Mouse (Mus musculus) forebrain, embryonic 15.5 days (tissue): ENCODE data around the gene Fbxw10. TPM values are rescaled to one million over a fixed set of nuclear protein-coding genes. Genes with fewer than 3 reads are reported as not detected.

Experiments used
- ATAC-seq: fragments of 200-750 bp; cut with Nextera tagmentation; replicated peaks from 2 replicates; pipeline ENCODE4 v1.8.0; 2017; ENCODE audit warnings: mild to moderate bottlenecking, moderate TSS enrichment, moderate library complexity
- H3K27ac ChIP-seq: fragments of 300-500 bp; sonication (generic); replicated peaks from 2 replicates; pipeline ENCODE4 v1.5.1; 2015; ENCODE audit warnings: mild to moderate bottlenecking, inconsistent platforms
- H3K27me3 ChIP-seq: fragments of 300-500 bp; sonication (generic); 2 replicates; pipeline ENCODE4 v1.6.1; 2015; ENCODE audit warnings: inconsistent platforms
- H3K36me3 ChIP-seq: fragments of 300-500 bp; sonication (generic); 2 replicates; pipeline ENCODE4 v1.6.1; 2015; ENCODE audit warnings: mild to moderate bottlenecking, inconsistent platforms
- H3K4me1 ChIP-seq: fragments of 300-500 bp; sonication (generic); 2 replicates; pipeline ENCODE4 v1.6.1; 2015; ENCODE audit warnings: inconsistent platforms
- H3K4me2 ChIP-seq: fragments of 300-500 bp; sonication (generic); replicated peaks from 2 replicates; pipeline ENCODE4 v1.6.1; 2015; ENCODE audit warnings: mild to moderate bottlenecking, inconsistent platforms
- H3K4me3 ChIP-seq: fragments of 300-500 bp; sonication (generic); 2 replicates; pipeline ENCODE4 v1.5.1; 2015; ENCODE audit warnings: mild to moderate bottlenecking, inconsistent platforms
- H3K9ac ChIP-seq: fragments of 300-500 bp; sonication (generic); replicated peaks from 2 replicates; pipeline ENCODE4 v1.6.1; 2015; ENCODE audit warnings: mild to moderate bottlenecking, inconsistent platforms
- H3K9me3 ChIP-seq: fragments of 300-500 bp; sonication (generic); 2 replicates; pipeline ENCODE4 v1.6.1; 2016; ENCODE audit warnings: inconsistent platforms
- WGBS: fragments of 180-500 bp; shearing (Covaris S2); methylation state at CpG from one replicate; pipeline ENCODE4 v1.1.7; 2015; ENCODE audit warnings: mixed read lengths; 5-methylcytosine and 5-hydroxymethylcytosine counted together
- polyA plus RNA-seq: library from polyadenylated mRNA; unstranded; fragments of >200 nt; fragmentation: Nextera tagmentation; extraction: Ambion mirVana; gene quantifications from 2 replicates; pipeline ENCODE4 v1.2.1, GENCODE M21; 2015

Gene Fbxw10
- polyA plus RNA-seq, 1 experiment from 2014 or later, result 0.28 TPM

DNA sequence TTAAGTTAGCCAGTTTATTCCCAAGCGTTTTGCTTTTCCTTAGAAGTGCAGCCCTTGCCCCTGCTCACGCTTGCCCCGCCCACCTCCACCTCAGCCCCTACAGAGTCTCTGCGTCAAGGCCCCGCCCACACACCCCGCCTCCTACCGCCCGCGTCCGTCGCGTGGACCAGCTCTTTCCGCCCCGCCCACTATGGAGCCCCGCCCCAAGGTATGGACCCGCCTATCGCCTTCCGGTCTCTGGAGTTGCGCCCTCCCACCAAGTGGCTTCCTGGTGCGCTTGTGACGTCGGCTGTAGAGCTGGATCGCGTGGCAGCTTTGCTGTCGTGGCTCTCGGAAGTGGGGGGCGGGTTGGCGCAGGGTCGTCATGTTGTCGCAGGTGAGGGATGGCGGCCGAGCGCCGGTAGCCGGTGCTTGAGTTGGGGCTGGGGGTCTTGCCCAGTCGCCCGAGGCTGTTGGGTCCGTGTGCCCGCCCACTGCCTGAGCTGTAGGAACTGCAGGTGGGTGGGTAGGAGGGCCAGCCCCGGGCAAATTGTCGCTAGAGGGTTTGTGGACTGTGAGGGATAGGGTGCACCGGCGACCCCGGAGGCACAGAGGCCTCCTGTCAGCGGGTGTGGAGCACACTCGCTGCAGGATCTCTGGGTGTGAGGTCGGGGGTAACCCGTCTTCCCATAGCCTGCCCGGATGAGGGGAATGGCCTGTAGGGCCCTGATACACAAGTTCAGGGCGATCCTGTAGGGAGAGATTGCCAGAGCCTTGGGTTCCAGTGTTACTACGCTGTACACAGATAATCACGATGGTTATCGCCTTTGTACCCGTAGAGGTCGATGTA, 32.6 kb downstream of the Fbxw10 start, which contains the start of gene Tvp23b:
Gene Tvp23b (plus strand): TSS at position 236 of the 829 bp plus-strand sequence.
- 2% methylated on average over 55 of the region's 55 CpGs for WGBS

DNA sequence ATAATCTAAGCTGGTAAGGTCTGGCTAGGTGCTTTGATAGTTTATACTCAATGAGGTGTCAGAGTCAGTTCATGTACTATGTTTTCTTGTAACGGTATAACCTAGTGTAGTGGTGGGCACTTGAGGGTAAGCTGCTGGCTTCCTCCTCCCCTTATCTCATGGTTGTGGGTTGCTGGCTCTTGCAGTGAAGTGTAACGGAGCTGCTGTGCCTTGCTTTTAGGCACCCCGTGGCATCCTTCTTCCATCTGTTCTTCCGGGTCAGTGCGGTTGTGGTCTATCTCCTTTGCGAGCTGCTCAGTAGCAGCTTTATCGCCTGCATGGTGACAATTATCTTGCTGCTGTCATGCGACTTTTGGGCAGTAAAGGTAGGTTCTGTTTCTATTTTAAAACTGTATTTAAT, 36.5 kb downstream of the Fbxw10 start:
- Histone ChIP-seq H3K4me3 (no peak overlapping the region), H3K27me3 (no peaks in the 10 kb centered on the region), H3K27ac (no peak overlapping the region), H3K9me3 (no peaks in the 10 kb centered on the region), H3K4me2 (no peak overlapping the region), H3K4me1 (peaks cover 11% of the 10 kb centered on the region; the same call in 1 of the 2 replicates), H3K36me3 (peaks cover 22% of the 10 kb centered on the region), H3K9ac (no peak overlapping the region)
- 95% methylated on average over 8 of the region's 8 CpGs for whole genome bisulfite sequencing
- ATAC-seq, result no peak

More for the DNA sequence above, 32.6 kb downstream of the Fbxw10 start, which contains the start of gene Tvp23b:
- H3K9ac ChIP-seq, result peak within 1 kb of the TSS; percentile 80
- no peaks in the 10 kb centered on the region for H3K27me3 ChIP-seq
- peaks cover 3% of the 10 kb centered on the region; the same call in 1 of the 2 replicates for H3K36me3 ChIP-seq
- H3K4me3 ChIP-seq, result peak within 1 kb of the TSS; percentile 79
- peak; percentile 97 for ATAC-seq
- H3K9me3 ChIP-seq, result no peaks in the 10 kb centered on the region
- peaks cover 11% of the 10 kb centered on the region; the same call in 1 of the 2 replicates for H3K4me1 ChIP-seq
- peak within 1 kb of the TSS; percentile 84 for H3K27ac ChIP-seq
- peak within 1 kb of the TSS; percentile 70 for H3K4me2 ChIP-seq

DNA sequence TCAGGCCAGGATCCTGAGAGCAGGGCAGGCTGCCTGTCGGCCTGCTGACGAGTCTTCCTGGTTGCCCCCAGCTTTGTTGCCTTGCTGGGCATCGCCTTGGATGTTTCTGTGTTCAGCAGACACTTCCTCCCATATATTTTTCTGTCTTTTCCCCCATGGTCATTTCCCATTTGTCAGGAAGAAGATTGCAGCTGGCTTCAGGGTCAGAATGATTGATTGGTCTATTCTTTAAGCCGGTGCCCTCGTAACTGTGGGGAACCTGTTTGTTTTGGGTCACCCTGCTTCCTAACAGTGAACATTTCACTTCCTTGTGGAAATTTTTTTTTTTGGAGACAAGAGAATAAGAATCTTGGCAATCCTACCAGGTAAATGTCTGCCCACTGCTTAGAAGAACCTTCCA, 38.5 kb downstream of the Fbxw10 start:
- Histone ChIP-seq H3K9me3 (no peaks in the 10 kb centered on the region), H3K27me3 (no peaks in the 10 kb centered on the region), H3K27ac (no peak overlapping the region), H3K4me3 (no peak overlapping the region), H3K36me3 (peaks cover 27% of the 10 kb centered on the region), H3K9ac (no peak overlapping the region), H3K4me2 (no peak overlapping the region), H3K4me1 (peaks cover 2% of the 10 kb centered on the region; the same call in 1 of the 2 replicates)
- no peak for ATAC-seq
- WGBS, result 85% methylated on average over 5 of the region's 5 CpGs

DNA sequence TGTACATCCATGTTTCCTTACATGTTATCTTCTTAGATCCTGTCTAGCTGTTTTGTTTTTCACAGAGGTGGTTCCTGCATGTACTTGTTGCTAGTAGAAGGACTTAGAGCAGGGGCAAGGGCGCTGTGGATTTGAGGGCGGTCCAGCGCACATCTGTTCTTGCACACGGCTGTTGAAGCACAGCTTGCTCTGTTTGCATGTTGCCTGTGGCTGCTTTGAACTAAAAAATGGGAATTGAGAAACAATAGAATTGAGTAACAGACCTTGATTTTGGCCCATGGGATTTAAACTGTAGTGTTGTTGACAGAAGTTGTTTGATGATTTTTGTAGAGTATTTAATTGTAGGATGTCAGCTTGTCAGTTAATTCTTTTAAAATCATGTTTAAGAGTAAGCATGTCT, 43.9 kb downstream of the Fbxw10 start:
- Histone ChIP-seq H3K4me1 (no peaks in the 10 kb centered on the region), H3K27me3 (no peaks in the 10 kb centered on the region), H3K27ac (no peak overlapping the region), H3K4me2 (no peak overlapping the region), H3K4me3 (no peak overlapping the region), H3K9ac (no peak overlapping the region), H3K9me3 (no peaks in the 10 kb centered on the region), H3K36me3 (peaks cover 31% of the 10 kb centered on the region)
- ATAC-seq, result no peak
- 87% methylated on average over 4 of the region's 4 CpGs for WGBS

DNA sequence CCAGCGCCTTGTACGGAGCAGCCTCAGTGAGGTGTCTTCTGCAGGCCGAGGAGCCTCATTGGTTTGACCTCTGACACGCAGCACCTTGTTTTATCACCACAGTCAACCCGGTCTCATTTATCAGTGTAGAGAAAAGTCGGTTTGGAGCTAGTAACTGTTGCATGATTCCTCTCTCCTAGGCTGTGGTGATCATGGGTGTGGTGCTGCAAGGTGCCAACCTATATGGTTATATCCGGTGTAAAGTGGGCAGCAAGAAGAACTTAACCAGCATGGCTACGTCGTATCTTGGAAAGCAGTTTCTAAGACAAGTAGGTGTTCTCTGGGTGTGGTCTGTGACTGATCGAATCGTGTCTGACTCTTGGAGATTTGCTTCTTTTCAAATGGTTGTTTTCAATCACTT, 44.9 kb downstream of the Fbxw10 start:
- Histone ChIP-seq H3K9me3 (no peaks in the 10 kb centered on the region), H3K36me3 (peaks cover 30% of the 10 kb centered on the region)
- 96% methylated on average over 11 of the region's 11 CpGs for WGBS

DNA sequence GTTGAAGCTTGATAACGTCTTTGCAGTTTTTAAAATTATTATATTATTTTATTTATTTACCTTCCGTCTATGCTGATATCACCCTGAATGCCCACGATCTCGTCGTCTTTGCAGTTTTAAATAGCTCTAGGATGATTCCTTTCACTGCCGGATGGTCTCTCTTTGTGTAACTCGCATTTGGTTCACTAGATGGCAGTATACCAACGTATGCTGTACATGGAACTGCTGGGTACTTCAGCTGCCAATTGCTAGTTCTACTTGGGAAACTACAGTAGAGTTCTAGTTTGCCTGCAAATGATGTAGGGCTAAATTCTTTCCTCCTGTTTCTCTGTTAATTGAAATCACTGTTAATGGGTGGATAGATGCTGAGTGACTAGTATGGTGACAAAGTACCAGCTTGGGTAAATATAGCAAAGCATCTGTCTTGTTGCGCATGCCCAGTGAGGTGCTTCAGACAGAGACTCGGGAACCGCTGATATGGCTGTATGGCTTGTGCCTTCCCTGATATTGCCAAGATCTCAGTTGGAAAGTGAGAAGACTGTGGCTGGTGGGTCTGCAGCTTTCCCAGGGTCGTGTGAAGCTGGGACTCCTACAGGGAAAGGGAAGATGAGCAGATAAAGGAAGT, 54.9 kb downstream of the Fbxw10 start:
- H3K9me3 ChIP-seq, result no peaks in the 10 kb centered on the region
- H3K4me1 ChIP-seq, result no peaks in the 10 kb centered on the region
- ATAC-seq, result peak; percentile 74
- H3K9ac ChIP-seq, result no peak overlapping the region
- no peaks in the 10 kb centered on the region for H3K27me3 ChIP-seq
- H3K27ac ChIP-seq, result no peak overlapping the region
- H3K4me3 ChIP-seq, result no peak overlapping the region
- H3K4me2 ChIP-seq, result no peak overlapping the region
- H3K36me3 ChIP-seq, result no peaks in the 10 kb centered on the region
- WGBS, result 42% methylated on average over 12 of the region's 12 CpGs

More for the DNA sequence above, 44.9 kb downstream of the Fbxw10 start:
- no peak overlapping the region for H3K4me2 ChIP-seq
- H3K4me3 ChIP-seq, result no peak overlapping the region
- no peak for ATAC-seq
- no peak overlapping the region for H3K27ac ChIP-seq
- no peaks in the 10 kb centered on the region for H3K27me3 ChIP-seq
- H3K9ac ChIP-seq, result no peak overlapping the region
- no peaks in the 10 kb centered on the region for H3K4me1 ChIP-seq

DNA sequence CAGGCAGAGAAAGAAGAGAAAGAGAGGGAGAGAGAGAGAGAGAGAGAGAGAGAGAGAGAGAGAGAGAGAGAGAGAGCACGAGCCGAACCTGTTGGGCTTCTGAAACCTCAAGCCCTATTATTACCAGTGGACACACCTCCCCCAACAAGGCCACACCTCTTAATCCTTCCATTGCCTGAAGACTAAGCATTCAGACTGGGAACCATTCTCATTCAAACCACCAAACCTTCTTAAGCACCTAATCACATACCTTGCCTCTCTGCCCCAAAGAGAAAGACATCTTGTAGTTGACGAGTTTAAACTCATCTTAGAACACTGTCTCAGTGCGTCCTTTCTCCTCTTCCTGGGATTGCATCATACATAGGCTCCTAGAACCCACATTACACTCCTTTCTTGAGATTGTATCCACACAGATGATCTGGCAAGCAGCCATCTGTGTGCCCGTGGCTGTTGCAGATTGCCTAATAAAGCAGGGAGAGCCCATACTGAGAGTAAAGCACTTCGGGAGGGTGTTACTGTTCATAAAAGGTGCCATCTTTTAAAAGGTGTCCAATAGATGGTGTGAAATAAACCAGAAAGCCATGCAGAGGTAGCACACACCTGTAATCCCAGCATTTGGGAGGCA, 57.1 kb downstream of the Fbxw10 start:
- H3K4me2 ChIP-seq, result no peak overlapping the region
- H3K27me3 ChIP-seq, result no peaks in the 10 kb centered on the region
- 35% methylated on average over 6 of the region's 6 CpGs for WGBS
- no peaks in the 10 kb centered on the region for H3K4me1 ChIP-seq
- H3K4me3 ChIP-seq, result no peak overlapping the region
- H3K9me3 ChIP-seq, result no peaks in the 10 kb centered on the region
- H3K27ac ChIP-seq, result no peak overlapping the region
- H3K36me3 ChIP-seq, result no peaks in the 10 kb centered on the region
- ATAC-seq, result no peak
- H3K9ac ChIP-seq, result no peak overlapping the region

DNA sequence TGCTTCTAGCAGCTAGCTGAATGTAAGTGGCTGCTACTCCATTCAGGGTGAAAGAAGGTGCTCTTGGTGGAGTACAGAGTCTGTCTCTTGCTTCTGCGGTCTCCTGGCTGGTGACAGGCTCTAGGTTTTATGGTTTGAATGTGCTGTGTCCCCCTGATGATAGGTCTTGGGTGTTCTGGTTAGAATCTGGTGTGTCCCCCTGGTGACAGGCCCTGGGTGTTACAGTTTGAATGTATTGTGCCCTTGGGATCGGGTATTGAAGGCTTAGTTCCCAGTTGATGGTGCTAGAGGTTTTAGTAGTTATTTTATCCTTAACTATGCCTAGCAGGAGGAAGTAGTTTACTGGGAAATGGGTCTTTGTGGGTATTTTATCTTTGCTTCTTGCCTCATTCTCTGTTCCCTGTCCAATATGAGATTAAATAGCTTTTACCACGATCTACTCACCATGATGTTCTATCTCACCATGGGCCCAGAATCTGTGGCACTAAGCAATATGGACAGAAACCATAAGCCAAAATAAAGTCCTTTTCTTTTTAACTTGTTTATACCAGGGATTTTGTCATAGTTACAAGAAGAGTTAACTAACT, 62.9 kb downstream of the Fbxw10 start:
- Histone ChIP-seq H3K27me3 (no peaks in the 10 kb centered on the region), H3K36me3 (no peaks in the 10 kb centered on the region), H3K27ac (no peak overlapping the region), H3K9me3 (no peaks in the 10 kb centered on the region), H3K9ac (no peak overlapping the region), H3K4me3 (no peak overlapping the region), H3K4me2 (no peak overlapping the region), H3K4me1 (peaks cover 3% of the 10 kb centered on the region; the same call in 1 of the 2 replicates)
- no peak for ATAC-seq
- WGBS, result 75% methylated on average over 3 of the region's 3 CpGs

DNA sequence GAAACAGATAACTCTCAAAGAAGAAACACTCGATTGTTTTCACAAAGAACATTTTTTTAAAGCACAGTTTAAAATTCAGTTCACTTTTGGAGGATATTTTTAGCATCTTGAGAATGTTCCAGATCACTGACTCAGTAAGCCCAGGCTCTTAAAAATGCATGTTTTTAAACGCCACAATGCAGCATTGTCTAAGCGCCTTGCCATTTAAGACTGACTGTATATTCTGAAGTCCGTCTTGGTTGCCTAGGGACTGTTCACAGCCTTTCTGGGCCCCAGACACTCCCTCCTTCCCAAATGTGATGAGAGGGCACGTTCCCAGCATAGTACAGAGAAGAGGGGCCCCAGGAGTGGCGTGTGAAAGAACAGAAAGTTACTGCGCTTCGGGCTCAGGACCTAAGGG, 64.5 kb downstream of the Fbxw10 start:
- WGBS, result 43% methylated on average over 8 of the region's 8 CpGs
- no peak for ATAC-seq

DNA sequence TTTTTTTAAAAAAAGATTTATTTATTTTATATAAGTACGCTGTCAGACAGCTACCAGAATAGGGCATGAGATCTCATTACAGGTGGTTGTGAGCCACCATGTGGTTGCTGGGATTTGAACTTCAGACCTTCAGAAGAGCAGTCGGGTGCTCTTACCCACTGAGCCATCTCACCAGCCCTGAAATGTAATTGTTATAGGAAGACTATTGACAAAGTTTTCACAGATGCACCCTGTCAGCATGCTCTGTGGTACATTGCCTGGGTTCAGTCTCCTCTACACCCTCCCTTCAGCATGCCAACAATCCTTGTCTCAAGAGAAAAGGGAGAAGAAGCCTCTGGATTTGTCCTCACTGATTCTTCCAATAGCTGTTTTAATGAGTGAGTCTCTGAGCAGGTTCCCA, 66.3 kb downstream of the Fbxw10 start:
- 88% methylated on average over 2 of the region's 2 CpGs for WGBS
- no peak for ATAC-seq
- H3K9ac ChIP-seq, result no peak overlapping the region

More for the DNA sequence above, 64.5 kb downstream of the Fbxw10 start:
- Histone ChIP-seq H3K9me3 (no peaks in the 10 kb centered on the region), H3K4me3 (no peak overlapping the region), H3K4me1 (peaks cover 3% of the 10 kb centered on the region; the same call in 1 of the 2 replicates), H3K27ac (no peak overlapping the region), H3K27me3 (no peaks in the 10 kb centered on the region), H3K36me3 (no peaks in the 10 kb centered on the region), H3K4me2 (no peak overlapping the region), H3K9ac (no peak overlapping the region)

DNA sequence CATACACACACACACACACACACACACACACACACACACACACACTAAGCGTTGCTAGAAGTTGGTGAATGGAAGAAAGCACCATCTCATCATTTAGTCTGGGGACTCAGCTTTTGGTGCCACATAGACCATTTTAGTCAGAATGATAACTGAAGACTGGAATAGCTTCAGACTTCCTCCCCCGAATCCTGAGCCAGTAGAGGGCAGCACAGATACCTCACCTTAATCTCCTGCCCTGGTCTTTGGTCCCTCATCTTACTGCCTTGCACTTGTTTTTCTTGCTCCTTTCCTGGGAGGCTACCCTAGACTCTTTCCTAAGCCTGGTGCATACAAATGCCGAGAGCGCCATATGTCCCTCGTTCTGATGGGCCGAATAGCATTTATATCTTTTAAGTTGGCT, 67.7 kb downstream of the Fbxw10 start:
- Histone ChIP-seq H3K27ac (no peak overlapping the region), H3K4me3 (no peak overlapping the region), H3K4me1 (peaks cover 3% of the 10 kb centered on the region; the same call in 1 of the 2 replicates), H3K9me3 (no peaks in the 10 kb centered on the region), H3K4me2 (no peak overlapping the region), H3K27me3 (no peaks in the 10 kb centered on the region), H3K9ac (no peak overlapping the region), H3K36me3 (no peaks in the 10 kb centered on the region)
- WGBS, result 68% methylated on average over 6 of the region's 6 CpGs
- ATAC-seq, result no peak

More for the DNA sequence above, 66.3 kb downstream of the Fbxw10 start:
- no peaks in the 10 kb centered on the region for H3K36me3 ChIP-seq
- H3K27me3 ChIP-seq, result no peaks in the 10 kb centered on the region
- H3K4me1 ChIP-seq, result peaks cover 3% of the 10 kb centered on the region; the same call in 1 of the 2 replicates
- no peak overlapping the region for H3K4me2 ChIP-seq
- no peak overlapping the region for H3K27ac ChIP-seq
- H3K4me3 ChIP-seq, result no peak overlapping the region
- H3K9me3 ChIP-seq, result no peaks in the 10 kb centered on the region
